In genomic region chr12:56524201-56524600, GRCm38 (mm10) we compare ENCODE assay signal across 27 mouse cellular contexts. TPM values are rescaled to one million over a fixed set of nuclear protein-coding genes. Genes with fewer than 3 reads are reported as not detected.
DNase-seq lines count a peak whose midpoint lies in the region; ATAC-seq lines count a peak whose summit lies in the region.
"Had no signal": no experiment of that assay in that cellular context is flagged by ENCODE, and none has a peak within 500 bp of the region (broad histone marks: within the 10 kb centered on the region; RNA-seq: fewer than 3 reads in every experiment).

No protein-coding gene starts in this region.

- H3K4me1 ChIP-seq in forebrain, embryonic 11.5 days (replicated peaks; ENCODE audit: control insufficient read depth, insufficient read depth, low read length): peaks cover 4% of the 10 kb centered on the region; the same call in 1 of the 2 replicates
- H3K4me1 ChIP-seq in forebrain, embryonic 15.5 days: peaks cover 9% of the 10 kb centered on the region; the same call in 1 of the 2 replicates
- no peaks in the 10 kb centered on the region for H3K4me1 ChIP-seq in lung, embryonic 16.5 days (replicated peaks; ENCODE audit: control insufficient read depth, insufficient read depth, low read length)
- H3K4me1 ChIP-seq in limb, embryonic 11.5 days (ENCODE audit: control insufficient read depth, insufficient read depth, low read length): peaks cover 7% of the 10 kb centered on the region; the same call in 1 of the 2 replicates
- H3K4me1 ChIP-seq: liver, embryonic 13.5 days had no signal

- H3K4me3 ChIP-seq in forebrain, embryonic 11.5 days (ENCODE audit: low read depth, low read length): no peak overlapping the region
- H3K4me3 ChIP-seq in forebrain, embryonic 15.5 days: no peak overlapping the region
- H3K4me3 ChIP-seq in lung, embryonic 16.5 days (ENCODE audit: low read length): peak overlapping the region; percentile 37
- H3K4me3 ChIP-seq in limb, embryonic 11.5 days (ENCODE audit: low read depth, low read length): no peak overlapping the region
- H3K4me3 ChIP-seq: heart, embryonic 13.5 days; kidney, embryonic 15.5 days; limb, embryonic 13.5 days; liver, embryonic 13.5 days; neural tube, embryonic 13.5 days had no signal

- H3K27ac ChIP-seq in forebrain, embryonic 11.5 days (ENCODE audit: low read depth, low read length): peak overlapping the region; percentile 26; the same call in 1 of the 2 replicates
- H3K27ac ChIP-seq in forebrain, embryonic 15.5 days (replicated peaks): no peak overlapping the region; the same call in 1 of the 2 replicates
- peak overlapping the region; percentile 87 for H3K27ac ChIP-seq in lung, embryonic 16.5 days (ENCODE audit: low read length)
- H3K27ac ChIP-seq in limb, embryonic 11.5 days (replicated peaks; ENCODE audit: low read depth, low read length): no peak overlapping the region
- H3K27ac ChIP-seq: heart, embryonic 13.5 days; hindbrain, postnatal 0 days; kidney, embryonic 15.5 days; limb, embryonic 13.5 days; liver, embryonic 13.5 days; neural tube, embryonic 13.5 days had no signal

- no peaks in the 10 kb centered on the region for H3K9me3 ChIP-seq in forebrain, embryonic 11.5 days (ENCODE audit: control insufficient read depth, low read length)
- H3K9me3 ChIP-seq in forebrain, embryonic 15.5 days: no peaks in the 10 kb centered on the region
- H3K9me3 ChIP-seq in lung, embryonic 16.5 days (ENCODE audit: control insufficient read depth, low read length): no peaks in the 10 kb centered on the region
- no peaks in the 10 kb centered on the region for H3K9me3 ChIP-seq in limb, embryonic 11.5 days (ENCODE audit: control insufficient read depth, low read length)
- H3K9me3 ChIP-seq: heart, embryonic 13.5 days; kidney, embryonic 15.5 days; limb, embryonic 13.5 days; liver, embryonic 13.5 days; neural tube, embryonic 13.5 days had no signal

- no peak for DNase-seq in forebrain, embryonic 11.5 days (ENCODE audit: low spot score)
- DNase-seq in lung, adult 18-20 months: no peak
- peak; percentile 35 for DNase-seq in retina, embryonic 14.5 days (ENCODE audit: low spot score)
- no peak for DNase-seq in retina, postnatal 1 day
- DNase-seq in limb, embryonic 11.5 days (ENCODE audit: low spot score): peak; percentile 33
- DNase-seq in adrenal gland, adult 2 months: no peak
- DNase-seq: adrenal gland, postnatal 10 days; cerebellum, adult 9-11 months; liver, embryonic 13.5 days; right cerebral cortex, postnatal 25 days; thymus, postnatal 36 days had no signal

- H3K27me3 ChIP-seq in forebrain, embryonic 11.5 days (ENCODE audit: control insufficient read depth, insufficient read depth, low read length): peaks cover 91% of the 10 kb centered on the region
- peaks cover 91% of the 10 kb centered on the region for H3K27me3 ChIP-seq in forebrain, embryonic 15.5 days
- H3K27me3 ChIP-seq in lung, embryonic 16.5 days (ENCODE audit: control insufficient read depth, insufficient read depth, low read depth, low read length): peaks cover 70% of the 10 kb centered on the region
- H3K27me3 ChIP-seq in limb, embryonic 11.5 days (ENCODE audit: control insufficient read depth, insufficient read depth, low read length): peaks cover 90% of the 10 kb centered on the region
- H3K27me3 ChIP-seq: CH12.LX had no signal

- WGBS in forebrain, embryonic 11.5 days: 2% methylated on average over 14 of the region's 14 CpGs
- WGBS in forebrain, embryonic 15.5 days: 4% methylated on average over 14 of the region's 14 CpGs
- WGBS in lung, embryonic 16.5 days: 3% methylated on average over 14 of the region's 14 CpGs
- 8% methylated on average over 14 of the region's 14 CpGs for WGBS in limb, embryonic 11.5 days

- no peak for ATAC-seq in forebrain, embryonic 11.5 days (replicated peaks; ENCODE audit: low FRiP score)
- no peak for ATAC-seq in forebrain, embryonic 15.5 days (replicated peaks)
- no peak for ATAC-seq in lung, embryonic 16.5 days (ENCODE audit: low read depth)
- no peak for ATAC-seq in limb, embryonic 11.5 days (ENCODE audit: insufficient number of reproducible peaks, low FRiP score, low TSS enrichment, low read depth)
- ATAC-seq: hindbrain, postnatal 0 days; intestine, postnatal 0 days had no signal

- H3K36me3 ChIP-seq in forebrain, embryonic 11.5 days (ENCODE audit: control insufficient read depth, insufficient read depth, low read length): no peaks in the 10 kb centered on the region
- H3K36me3 ChIP-seq in forebrain, embryonic 15.5 days: no peaks in the 10 kb centered on the region
- H3K36me3 ChIP-seq in lung, embryonic 16.5 days (ENCODE audit: control insufficient read depth, insufficient read depth, low read length): no peaks in the 10 kb centered on the region
- no peaks in the 10 kb centered on the region for H3K36me3 ChIP-seq in limb, embryonic 11.5 days (ENCODE audit: control insufficient read depth, insufficient read depth, low read length)
- H3K36me3 ChIP-seq: heart, embryonic 13.5 days; kidney, embryonic 15.5 days; limb, embryonic 13.5 days; liver, embryonic 13.5 days; neural tube, embryonic 13.5 days had no signal

- peak overlapping the region; percentile 0 for H3K4me2 ChIP-seq in forebrain, embryonic 11.5 days (ENCODE audit: low read depth, low read length, severe bottlenecking)
- H3K4me2 ChIP-seq in forebrain, embryonic 15.5 days (replicated peaks): no peak overlapping the region
- peak overlapping the region; percentile 53 for H3K4me2 ChIP-seq in lung, embryonic 16.5 days (ENCODE audit: low read depth, low read length)
- H3K4me2 ChIP-seq in limb, embryonic 11.5 days (ENCODE audit: low read depth, severe bottlenecking): no peak overlapping the region
- H3K4me2 ChIP-seq: kidney, embryonic 15.5 days; limb, embryonic 13.5 days; liver, embryonic 13.5 days; neural tube, embryonic 13.5 days had no signal

- H3K9ac ChIP-seq in forebrain, embryonic 11.5 days (ENCODE audit: low read length): peak overlapping the region; percentile 14; the same call in 1 of the 2 replicates
- H3K9ac ChIP-seq in forebrain, embryonic 15.5 days (replicated peaks): no peak overlapping the region
- peak overlapping the region; percentile 66 for H3K9ac ChIP-seq in lung, embryonic 16.5 days (ENCODE audit: low read length)
- H3K9ac ChIP-seq in limb, embryonic 11.5 days (ENCODE audit: low read length): no peak overlapping the region
- H3K9ac ChIP-seq: heart, embryonic 13.5 days; kidney, embryonic 15.5 days; limb, embryonic 13.5 days; liver, embryonic 13.5 days; neural tube, embryonic 13.5 days had no signal

RNA-seq across cellular contexts. Expression of gene Nkx2-1, which starts 12.5 kb away (rescaled TPM):
- 36.6 and 45.7 TPM in 2 replicates for polyA plus RNA-seq in forebrain, embryonic 11.5 days (2014; fragmentation: Nextera tagmentation; extraction: Ambion mirVana)
- polyA plus RNA-seq in forebrain, embryonic 15.5 days (2015; fragmentation: Nextera tagmentation; extraction: Ambion mirVana): 8.2 and 11.0 TPM in 2 replicates
- 74.8 and 91.7 TPM in 2 replicates for polyA plus RNA-seq in lung, embryonic 16.5 days (2015; fragmentation: Nextera tagmentation; extraction: Ambion mirVana)
- not detected in 2 replicates for polyA plus RNA-seq in limb, embryonic 11.5 days (2014; fragmentation: Nextera tagmentation; extraction: Ambion mirVana)
- total RNA-seq in adrenal gland, adult 2 months (2021): not detected
- not detected in 2 replicates for polyA plus RNA-seq in adrenal gland, adult 2 months (2012; rRNA removed)
- total RNA-seq: adrenal gland, postnatal 10 days; CH12.LX; gastrocnemius, adult 18-20 months; granulocyte monocyte progenitor cell, adult 5-6 weeks; megakaryocyte progenitor cell, adult 5-6 weeks; MEL had no signal
- polyA plus RNA-seq: hindbrain, postnatal 0 days; intestine, postnatal 0 days; kidney, embryonic 15.5 days; large intestine, adult 2 months; limb, embryonic 13.5 days; liver, embryonic 13.5 days; spleen, adult 2 months; stomach, embryonic 14.5 days had no signal

Comparison
In these comparisons a context has a peak if more than half of its experiments do, and no peak if none do; other contexts are left out.
1. DNase-seq: peak in retina, embryonic 14.5 days (single experiment) and limb, embryonic 11.5 days (single experiment); none in forebrain, embryonic 11.5 days (single experiment), lung, adult 18-20 months (0 of 2), retina, postnatal 1 day (single experiment) and adrenal gland, adult 2 months (single experiment).
2. H3K27ac ChIP-seq: peak in forebrain, embryonic 11.5 days (single experiment) and lung, embryonic 16.5 days (single experiment); none in forebrain, embryonic 15.5 days (single experiment) and limb, embryonic 11.5 days (single experiment).
3. H3K4me2 ChIP-seq: peak in forebrain, embryonic 11.5 days (single experiment) and lung, embryonic 16.5 days (single experiment); none in forebrain, embryonic 15.5 days (single experiment) and limb, embryonic 11.5 days (single experiment).
4. H3K9ac ChIP-seq: peak in forebrain, embryonic 11.5 days (single experiment) and lung, embryonic 16.5 days (single experiment); none in forebrain, embryonic 15.5 days (single experiment) and limb, embryonic 11.5 days (single experiment).